Mouse (Mus musculus): ENCODE results near the gene Strc. TPM values are rescaled to one million over a fixed set of nuclear protein-coding genes. Genes with fewer than 3 reads are reported as not detected.

The Strc gene
- polyA plus RNA-seq (2014; fragmentation: Illumina TruSeq; extraction: RNeasy Lipid Tissue Mini Kit (QIAGEN cat#74804); ENCODE audit: low read depth, low replicate concordance), result 0.14 TPM

GRCm38 (mm10) chr2:121386961-121387575 lies at the start of gene Strc:
Gene Strc, minus strand, starts transcription at chr2:121387168.

GRCm38 (mm10) chr2:121413387-121414042 lies 26.5 kb upstream of the Strc start, which contains the start of the genes Pdia3 and Catsper2:
Gene Pdia3, plus strand, starts transcription at chr2:121413775.
Gene Catsper2, minus strand, starts transcription at chr2:121413792.

GRCm38 (mm10) chr2:121357494-121357893 lies 29.5 kb downstream of the Strc start, which contains the start of gene Ckmt1:
Gene Ckmt1, plus strand, starts transcription at chr2:121357714.

GRCm38 (mm10) chr2:121354820-121355592 lies 32.0 kb downstream of the Strc start, which contains the start of gene Ppip5k1:
Gene Ppip5k1, minus strand, starts transcription at chr2:121355396.

Other genes starting within 250 kb of the Strc start
- 11.8 TPM for gene Adal, start 246.7 kb downstream of the Strc start, polyA plus RNA-seq (2014; fragmentation: Illumina TruSeq; extraction: RNeasy Lipid Tissue Mini Kit (QIAGEN cat#74804); ENCODE audit: low read depth, low replicate concordance)
- 8.6 TPM for gene Lcmt2, start 246.5 kb downstream of the Strc start, polyA plus RNA-seq (2014; fragmentation: Illumina TruSeq; extraction: RNeasy Lipid Tissue Mini Kit (QIAGEN cat#74804); ENCODE audit: low read depth, low replicate concordance)
- gene Tubgcp4, start 216.5 kb downstream of the Strc start, polyA plus RNA-seq (2014; fragmentation: Illumina TruSeq; extraction: RNeasy Lipid Tissue Mini Kit (QIAGEN cat#74804); ENCODE audit: low read depth, low replicate concordance), result 18.2 TPM
- 9.7 TPM for gene Zscan29, start 216.0 kb downstream of the Strc start, polyA plus RNA-seq (2014; fragmentation: Illumina TruSeq; extraction: RNeasy Lipid Tissue Mini Kit (QIAGEN cat#74804); ENCODE audit: low read depth, low replicate concordance)
- 22.6 TPM for gene Trp53bp1, start 115.8 kb downstream of the Strc start, polyA plus RNA-seq (2014; fragmentation: Illumina TruSeq; extraction: RNeasy Lipid Tissue Mini Kit (QIAGEN cat#74804); ENCODE audit: low read depth, low replicate concordance)
- gene Map1a, start 97.6 kb downstream of the Strc start, polyA plus RNA-seq (2014; fragmentation: Illumina TruSeq; extraction: RNeasy Lipid Tissue Mini Kit (QIAGEN cat#74804); ENCODE audit: low read depth, low replicate concordance), result 2.4 TPM
- gene Ppip5k1, start 31.8 kb downstream of the Strc start, polyA plus RNA-seq (2014; fragmentation: Illumina TruSeq; extraction: RNeasy Lipid Tissue Mini Kit (QIAGEN cat#74804); ENCODE audit: low read depth, low replicate concordance), result 38.9 TPM
- gene Ckmt1, start 29.5 kb downstream of the Strc start, polyA plus RNA-seq (2014; fragmentation: Illumina TruSeq; extraction: RNeasy Lipid Tissue Mini Kit (QIAGEN cat#74804); ENCODE audit: low read depth, low replicate concordance), result 3.6 TPM
- 468 TPM for gene Pdia3, start 26.6 kb upstream of the Strc start, polyA plus RNA-seq (2014; fragmentation: Illumina TruSeq; extraction: RNeasy Lipid Tissue Mini Kit (QIAGEN cat#74804); ENCODE audit: low read depth, low replicate concordance)
- gene Catsper2, start 26.6 kb upstream of the Strc start, polyA plus RNA-seq (2014; fragmentation: Illumina TruSeq; extraction: RNeasy Lipid Tissue Mini Kit (QIAGEN cat#74804); ENCODE audit: low read depth, low replicate concordance), result 10.4 TPM
- 16.5 TPM for gene Ell3, start 57.1 kb upstream of the Strc start, polyA plus RNA-seq (2014; fragmentation: Illumina TruSeq; extraction: RNeasy Lipid Tissue Mini Kit (QIAGEN cat#74804); ENCODE audit: low read depth, low replicate concordance)
- 463 TPM for gene Serf2, start 62.0 kb upstream of the Strc start, polyA plus RNA-seq (2014; fragmentation: Illumina TruSeq; extraction: RNeasy Lipid Tissue Mini Kit (QIAGEN cat#74804); ENCODE audit: low read depth, low replicate concordance)
- 15.3 TPM for gene Hypk, start 66.1 kb upstream of the Strc start, polyA plus RNA-seq (2014; fragmentation: Illumina TruSeq; extraction: RNeasy Lipid Tissue Mini Kit (QIAGEN cat#74804); ENCODE audit: low read depth, low replicate concordance)
- 0.74 TPM for gene Serinc4, start 69.6 kb upstream of the Strc start, polyA plus RNA-seq (2014; fragmentation: Illumina TruSeq; extraction: RNeasy Lipid Tissue Mini Kit (QIAGEN cat#74804); ENCODE audit: low read depth, low replicate concordance)
- gene Mfap1b, start 86.9 kb upstream of the Strc start, polyA plus RNA-seq (2014; fragmentation: Illumina TruSeq; extraction: RNeasy Lipid Tissue Mini Kit (QIAGEN cat#74804); ENCODE audit: low read depth, low replicate concordance), result 30.5 TPM
- 24.0 TPM for gene Mfap1a, start 119.5 kb upstream of the Strc start, polyA plus RNA-seq (2014; fragmentation: Illumina TruSeq; extraction: RNeasy Lipid Tissue Mini Kit (QIAGEN cat#74804); ENCODE audit: low read depth, low replicate concordance)
- gene Wdr76, start 119.6 kb upstream of the Strc start, polyA plus RNA-seq (2014; fragmentation: Illumina TruSeq; extraction: RNeasy Lipid Tissue Mini Kit (QIAGEN cat#74804); ENCODE audit: low read depth, low replicate concordance), result 2.1 TPM

Measured in adipose tissue, adult 10 weeks (tissue).